Mouse (Mus musculus) limb, embryonic 14.5 days (tissue): ENCODE data around the gene Zfp626. TPM values are rescaled to one million over a fixed set of nuclear protein-coding genes. Genes with fewer than 3 reads are reported as not detected.
"Not testable (repeated sequence)": the region's sequence is repeated elsewhere in the genome, so short reads cannot be mapped to it uniquely, and the experiment has no call there.

ENCODE experiments used
- ATAC-seq: fragments of 200-750 bp; cut with Nextera tagmentation; 2 replicates; pipeline ENCODE4 v1.8.0; 2017; ENCODE audit warnings: low read depth, moderate number of reproducible peaks, moderate TSS enrichment; ENCODE audit not compliant: low FRiP score
- DNase-seq: peaks from one replicate; pipeline ENCODE4 v3.0.0-alpha.2; 2015; ENCODE audit warnings: low spot score
- H3K27ac ChIP-seq: fragments of 300-500 bp; sonication (generic); replicated peaks from 2 replicates; pipeline ENCODE4 v1.5.1; 2014; ENCODE audit warnings: low read depth, mild to moderate bottlenecking, low read length, moderate library complexity, mixed read lengths
- H3K27me3 ChIP-seq: fragments of 300-500 bp; sonication (generic); 2 replicates; pipeline ENCODE4 v1.6.1; 2014; ENCODE audit warnings: low read length, mixed read lengths; ENCODE audit not compliant: control insufficient read depth, insufficient read depth
- H3K36me3 ChIP-seq: fragments of 300-500 bp; sonication (generic); 2 replicates; pipeline ENCODE4 v1.6.1; 2014; ENCODE audit warnings: mild to moderate bottlenecking, low read length, moderate library complexity, mixed read lengths; ENCODE audit not compliant: control insufficient read depth, insufficient read depth
- H3K4me1 ChIP-seq: fragments of 300-500 bp; sonication (generic); 2 replicates; pipeline ENCODE4 v1.6.1; 2014; ENCODE audit warnings: antibody characterized with exemption, low read length, mixed read lengths; ENCODE audit not compliant: control insufficient read depth, insufficient read depth
- H3K4me2 ChIP-seq: fragments of 300-500 bp; sonication (generic); replicated peaks from 2 replicates; pipeline ENCODE4 v1.6.1; 2014; ENCODE audit warnings: low read depth, mild to moderate bottlenecking, low read length, moderate library complexity; ENCODE audit not compliant: severe bottlenecking
- H3K4me3 ChIP-seq: fragments of 300-500 bp; sonication (generic); replicated peaks from 2 replicates; pipeline ENCODE4 v1.5.1; 2014; ENCODE audit warnings: low read length
- H3K9ac ChIP-seq: fragments of 300-500 bp; sonication (generic); 2 replicates; pipeline ENCODE4 v1.6.1; 2014; ENCODE audit warnings: mild to moderate bottlenecking, low read depth, low read length, moderate library complexity; ENCODE audit not compliant: severe bottlenecking
- H3K9me3 ChIP-seq: fragments of 300-500 bp; sonication (generic); 2 replicates; pipeline ENCODE4 v1.6.1; 2016; ENCODE audit warnings: low read length; ENCODE audit not compliant: control insufficient read depth
- POLR2A ChIP-seq: fragments of 200-500 bp; IDR thresholded peaks from 2 replicates; pipeline ENCODE4 v1.8.0; 2012; ENCODE audit warnings: inconsistent platforms, mild to moderate bottlenecking, moderate library complexity, borderline replicate concordance; ENCODE audit not compliant: insufficient read depth, insufficient read length; ENCODE audit errors: extremely low read depth
- WGBS: fragments of 180-500 bp; shearing (Covaris S2); extraction: QIAGEN DNeasy Blood & Tissue Kit; methylation state at CpG from one replicate; pipeline ENCODE4 v1.1.7; 2014; 5-methylcytosine and 5-hydroxymethylcytosine counted together
- polyA plus RNA-seq, 2 experiments: library from polyadenylated mRNA; depleted of rRNA in 1 of 2; stranded (reverse) in 1 of 2; unstranded in 1 of 2; fragments of >200 nt; fragmentation: Nextera tagmentation in 1 of 2; extraction: Ambion mirVana in 1 of 2; gene quantifications; 2 replicates each; pipeline versions ENCODE4 v1.2.1 to v1.2.3; 2012 to 2014

Gene Zfp626
- polyA plus RNA-seq, 2 experiments = 2.2 to 3.0 TPM

- Histone ChIP-seq H3K4me3 (no peak overlapping the region), H3K27me3 (no peaks in the 10 kb centered on the region), H3K9me3 (0 out of 2 replicates have a peak, but pooled peaks cover 5% of the 10 kb centered on the region), H3K4me1 (no peaks in the 10 kb centered on the region), H3K9ac (no peak overlapping the region), H3K4me2 (peak overlapping the region; percentile 23; the same call in 1 of the 2 replicates), H3K27ac (no peak overlapping the region), H3K36me3 (no peaks in the 10 kb centered on the region)
- DNase-seq (no peak), ATAC-seq (no peak)
- no peak for TF ChIP-seq POLR2A
- WGBS = 40% methylated on average over 8 of the region's 8 CpGs
Observed at GRCm38 (mm10) chr7:27797906-27798811, 8.8 kb upstream of the Zfp626 start.

GRCm38 (mm10) chr7:27801137-27801536, 5.9 kb upstream of the Zfp626 start:
- H3K9ac ChIP-seq = no peak overlapping the region
- ATAC-seq = no peak
- H3K9me3 ChIP-seq = 0 out of 2 replicates have a peak, but pooled peaks cover 5% of the 10 kb centered on the region
- WGBS = 58% methylated on average over 2 of the region's 2 CpGs
- DNase-seq = no peak
- TF ChIP-seq POLR2A = no peak
- no peaks in the 10 kb centered on the region for H3K27me3 ChIP-seq
- no peaks in the 10 kb centered on the region for H3K36me3 ChIP-seq
- 0 out of 2 replicates have a peak, but pooled peaks cover 2% of the 10 kb centered on the region for H3K4me1 ChIP-seq
- H3K27ac ChIP-seq = no peak overlapping the region
- H3K4me3 ChIP-seq = no peak overlapping the region
- no peak overlapping the region for H3K4me2 ChIP-seq

- Histone ChIP-seq H3K4me2 (no peak overlapping the region), H3K4me1 (0 out of 2 replicates have a peak, but pooled peaks cover 2% of the 10 kb centered on the region), H3K4me3 (no peak overlapping the region), H3K9me3 (no peaks in the 10 kb centered on the region), H3K27ac (no peak overlapping the region), H3K27me3 (no peaks in the 10 kb centered on the region), H3K36me3 (0 out of 2 replicates have a peak, but pooled peaks cover 3% of the 10 kb centered on the region), H3K9ac (no peak overlapping the region)
- TF ChIP-seq POLR2A = no peak
- DNase-seq (no peak), ATAC-seq (no peak)
- WGBS = 60% methylated on average over 5 of the region's 5 CpGs
Observed at GRCm38 (mm10) chr7:27802986-27803385, 4.0 kb upstream of the Zfp626 start.

GRCm38 (mm10) chr7:27804297-27805030, 2.5 kb upstream of the Zfp626 start:
- Histone ChIP-seq H3K4me3 (peak overlapping the region; percentile 69), H3K4me1 (0 out of 2 replicates have a peak, but pooled peaks cover 2% of the 10 kb centered on the region), H3K36me3 (peaks cover 12% of the 10 kb centered on the region; the same call in 1 of the 2 replicates), H3K27ac (0 out of 2 replicates have a peak overlapping the region, but pooled peaks have one; percentile 40), H3K4me2 (peak overlapping the region; percentile 73), H3K27me3 (no peaks in the 10 kb centered on the region), H3K9me3 (no peaks in the 10 kb centered on the region), H3K9ac (peak overlapping the region; percentile 77)
- DNase-seq (peak; percentile 82), ATAC-seq (peak; percentile 92)
- under 1% methylated on average over 25 of the region's 25 CpGs for WGBS
- TF ChIP-seq POLR2A = peak; percentile 76; the same call in 1 of the 2 replicates

GRCm38 (mm10) chr7:27807305-27807704, 309 bp downstream of the Zfp626 start:
- not testable (repeated sequence) for ATAC-seq, H3K27me3 ChIP-seq, DNase-seq, H3K9ac ChIP-seq, H3K4me2 ChIP-seq, H3K27ac ChIP-seq, H3K9me3 ChIP-seq, H3K4me1 ChIP-seq, H3K4me3 ChIP-seq
- WGBS = 84% methylated on average over 7 of the region's 7 CpGs
- H3K36me3 ChIP-seq = peaks cover 29% of the 10 kb centered on the region
